Mouse (Mus musculus) erythroblast, embryonic 14.5 days (primary cell): ENCODE measurements around the gene Tceal3.
"Not testable (repeated sequence)": the region's sequence is repeated elsewhere in the genome, so short reads cannot be mapped to it uniquely, and the experiment has no call there.

Source experiments
- GATA1 ChIP-seq: IDR thresholded peaks from 2 replicates; pipeline ENCODE4 v1.6.1; 2012; ENCODE audit warnings: low read length, inconsistent platforms, mixed read lengths
- TAL1 ChIP-seq: IDR thresholded peaks from 3 replicates; pipeline ENCODE4 v1.6.1; 2012; ENCODE audit warnings: low read length, inconsistent platforms, mixed read lengths

DNA sequence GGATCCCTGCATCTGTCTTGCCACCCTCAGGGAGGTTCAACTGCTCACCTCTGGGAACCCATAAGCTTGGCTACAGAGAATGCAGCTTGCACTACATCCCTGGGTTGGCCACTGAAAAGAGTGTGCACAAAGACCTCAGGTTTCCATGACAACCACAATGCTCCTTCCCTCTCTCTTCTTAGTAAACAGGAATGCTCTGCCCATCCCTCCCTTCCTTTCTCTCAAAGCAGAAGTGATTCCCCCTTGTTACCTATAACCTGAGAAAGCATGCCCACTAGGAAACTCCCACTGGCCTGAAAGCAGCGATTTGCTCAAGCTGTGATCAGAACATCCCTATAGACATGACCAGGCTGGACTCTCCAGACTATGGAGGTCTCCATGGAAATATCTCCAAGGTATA lies 46.7 kb upstream of the Tceal3 start, which contains the start of gene Kir3dl2:
- not testable (repeated sequence) for TF ChIP-seq GATA1, TAL1
